Mouse (Mus musculus) intestine, postnatal 0 days (tissue): Measurements from ENCODE around the gene Tgfbr3. TPM values are rescaled to one million over a fixed set of nuclear protein-coding genes. Genes with fewer than 3 reads are reported as not detected.

Experiments used
- ATAC-seq: fragments of 200-750 bp; cut with Nextera tagmentation; 2 replicates; pipeline ENCODE4 v1.8.0; 2017; ENCODE audit warnings: mild to moderate bottlenecking, moderate TSS enrichment, moderate library complexity
- H3K27ac ChIP-seq: fragments of 300-500 bp; sonication (generic); 2 replicates; pipeline ENCODE4 v1.5.1; 2014; ENCODE audit warnings: mild to moderate bottlenecking, low read depth, low read length, moderate library complexity
- H3K27me3 ChIP-seq: fragments of 300-500 bp; sonication (generic); replicated peaks from 2 replicates; pipeline ENCODE4 v1.6.1; 2014; ENCODE audit warnings: low read length, mixed read lengths; ENCODE audit not compliant: control insufficient read depth, insufficient read depth
- H3K36me3 ChIP-seq: fragments of 300-500 bp; sonication (generic); 2 replicates; pipeline ENCODE4 v1.6.1; 2014; ENCODE audit warnings: mild to moderate bottlenecking, moderate library complexity; ENCODE audit not compliant: control insufficient read depth, insufficient read depth
- H3K4me1 ChIP-seq: fragments of 300-500 bp; sonication (generic); replicated peaks from 2 replicates; pipeline ENCODE4 v1.6.1; 2014; ENCODE audit warnings: antibody characterized with exemption, low read length, mixed read lengths; ENCODE audit not compliant: control insufficient read depth, insufficient read depth
- H3K4me2 ChIP-seq: fragments of 300-500 bp; sonication (generic); replicated peaks from 2 replicates; pipeline ENCODE4 v1.6.1; 2014; ENCODE audit warnings: low read depth, mild to moderate bottlenecking, moderate library complexity
- H3K4me3 ChIP-seq: fragments of 300-500 bp; sonication (generic); 2 replicates; pipeline ENCODE4 v1.5.1; 2014; ENCODE audit warnings: low read depth, low read length
- H3K9ac ChIP-seq: fragments of 300-500 bp; sonication (generic); 2 replicates; pipeline ENCODE4 v1.6.1; 2014; ENCODE audit warnings: mild to moderate bottlenecking, low read depth, low read length
- H3K9me3 ChIP-seq: fragments of 300-500 bp; sonication (generic); 2 replicates; pipeline ENCODE4 v1.6.1; 2016; ENCODE audit warnings: mixed run types; ENCODE audit not compliant: control insufficient read depth
- CTCF ChIP-seq: sonication (generic); IDR thresholded peaks from 2 replicates; pipeline ENCODE4 v1.5.1; 2016; ENCODE audit warnings: low read depth, mild to moderate bottlenecking, control low read depth, antibody characterized with exemption, moderate library complexity
- WGBS: fragments of 180-500 bp; shearing (Covaris S2); extraction: QIAGEN DNeasy Blood & Tissue Kit; methylation state at CpG from one replicate; pipeline ENCODE4 v1.1.7; 2014; 5-methylcytosine and 5-hydroxymethylcytosine counted together
- polyA plus RNA-seq: library from polyadenylated mRNA; unstranded; fragments of >200 nt; fragmentation: Nextera tagmentation; extraction: Ambion mirVana; gene quantifications from 2 replicates; pipeline ENCODE4 v1.2.1, GENCODE M21; 2015

Gene Tgfbr3
- polyA plus RNA-seq, 1 experiment from 2014 or later: 7.5 TPM

- Histone ChIP-seq H3K27me3 (no peaks in the 10 kb centered on the region), H3K9me3 (no peaks in the 10 kb centered on the region), H3K36me3 (no peaks in the 10 kb centered on the region; the same call in 1 of the 2 replicates), H3K4me2 (no peak overlapping the region), H3K4me1 (peaks cover 12% of the 10 kb centered on the region), H3K27ac (no peak overlapping the region), H3K4me3 (no peak overlapping the region), H3K9ac (no peak overlapping the region)
- no peak for TF ChIP-seq CTCF
- ATAC-seq: no peak
- WGBS: 90% methylated on average over 15 of the region's 15 CpGs
These were observed 180.0 kb downstream of the Tgfbr3 start for GRCm38 (mm10) chr5:107109416-107109815.

GRCm38 (mm10) chr5:107106793-107107192 lies 182.6 kb downstream of the Tgfbr3 start:
- 64% methylated on average over 12 of the region's 12 CpGs for WGBS
- Histone ChIP-seq H3K4me2 (no peak overlapping the region), H3K4me1 (peaks cover 12% of the 10 kb centered on the region), H3K36me3 (no peaks in the 10 kb centered on the region), H3K27ac (no peak overlapping the region), H3K4me3 (no peak overlapping the region), H3K9me3 (no peaks in the 10 kb centered on the region), H3K9ac (no peak overlapping the region), H3K27me3 (no peaks in the 10 kb centered on the region)
- ATAC-seq: no peak
- TF ChIP-seq CTCF: no peak

- Histone ChIP-seq H3K27ac (no peak overlapping the region), H3K4me3 (no peak overlapping the region), H3K9me3 (no peaks in the 10 kb centered on the region), H3K36me3 (no peaks in the 10 kb centered on the region), H3K4me2 (no peak overlapping the region), H3K9ac (no peak overlapping the region), H3K4me1 (peaks cover 11% of the 10 kb centered on the region; the same call in 1 of the 2 replicates), H3K27me3 (no peaks in the 10 kb centered on the region)
- no peak for TF ChIP-seq CTCF
- 78% methylated on average over 2 of the region's 2 CpGs for WGBS
- ATAC-seq: no peak
These were observed 183.3 kb downstream of the Tgfbr3 start for GRCm38 (mm10) chr5:107106139-107106538.

GRCm38 (mm10) chr5:107103591-107103990 lies 185.8 kb downstream of the Tgfbr3 start:
- 95% methylated on average over 2 of the region's 2 CpGs for WGBS
- no peak for TF ChIP-seq CTCF
- Histone ChIP-seq H3K4me2 (no peak overlapping the region), H3K36me3 (no peaks in the 10 kb centered on the region), H3K27ac (no peak overlapping the region), H3K9ac (no peak overlapping the region), H3K27me3 (no peaks in the 10 kb centered on the region), H3K4me3 (no peak overlapping the region), H3K9me3 (no peaks in the 10 kb centered on the region), H3K4me1 (no peaks in the 10 kb centered on the region; the same call in 1 of the 2 replicates)
- ATAC-seq: no peak

GRCm38 (mm10) chr5:107102916-107103315 lies 186.5 kb downstream of the Tgfbr3 start:
- 80% methylated on average over 4 of the region's 4 CpGs for WGBS
- TF ChIP-seq CTCF: no peak
- ATAC-seq: no peak
- Histone ChIP-seq H3K4me2 (no peak overlapping the region), H3K9me3 (no peaks in the 10 kb centered on the region), H3K4me3 (no peak overlapping the region), H3K9ac (no peak overlapping the region), H3K27me3 (no peaks in the 10 kb centered on the region), H3K27ac (no peak overlapping the region), H3K36me3 (no peaks in the 10 kb centered on the region), H3K4me1 (no peaks in the 10 kb centered on the region; the same call in 1 of the 2 replicates)

GRCm38 (mm10) chr5:107101684-107102083 lies 187.7 kb downstream of the Tgfbr3 start:
- no peak for TF ChIP-seq CTCF
- H3K9me3 ChIP-seq: no peaks in the 10 kb centered on the region
- H3K9ac ChIP-seq: no peak overlapping the region
- no peak for ATAC-seq
- no peaks in the 10 kb centered on the region for H3K27me3 ChIP-seq
- H3K4me1 ChIP-seq: no peaks in the 10 kb centered on the region; the same call in 1 of the 2 replicates
- no peak overlapping the region for H3K27ac ChIP-seq
- 70% methylated on average over 4 of the region's 4 CpGs for WGBS
- H3K4me2 ChIP-seq: no peak overlapping the region
- no peak overlapping the region for H3K4me3 ChIP-seq
- H3K36me3 ChIP-seq: no peaks in the 10 kb centered on the region

- Histone ChIP-seq H3K9ac (no peak overlapping the region), H3K27me3 (no peaks in the 10 kb centered on the region), H3K36me3 (no peaks in the 10 kb centered on the region), H3K4me2 (no peak overlapping the region), H3K4me1 (no peaks in the 10 kb centered on the region; the same call in 1 of the 2 replicates), H3K4me3 (no peak overlapping the region), H3K27ac (no peak overlapping the region), H3K9me3 (no peaks in the 10 kb centered on the region)
- no peak for ATAC-seq
- WGBS: 62% methylated on average over 7 of the region's 7 CpGs
- TF ChIP-seq CTCF: no peak
These were observed 188.3 kb downstream of the Tgfbr3 start for GRCm38 (mm10) chr5:107101135-107101534.
